Mouse (Mus musculus) stomach, postnatal 0 days (tissue): ENCODE results near the gene Ahcyl1.

Experiments
- CTCF ChIP-seq: IDR thresholded peaks from 2 replicates; pipeline ENCODE4 v1.5.1; 2016; ENCODE audit warnings: antibody characterized with exemption, low read depth, mild to moderate bottlenecking, moderate library complexity
- EP300 ChIP-seq: optimal IDR thresholded peaks from 2 replicates; pipeline ENCODE3; 2016; ENCODE audit warnings: antibody characterized with exemption

GRCm38 (mm10) chr3:107668786-107669185, 27.6 kb downstream of the Ahcyl1 start:
- TF ChIP-seq CTCF, result no peak
- TF ChIP-seq EP300, result no peak
